Mouse (Mus musculus) ES-E14 (cell line): ENCODE data around the gene Slit2. TPM values are rescaled to one million over a fixed set of nuclear protein-coding genes. Genes with fewer than 3 reads are reported as not detected.

Experiments used
- DNase-seq: peaks from one replicate; pipeline ENCODE4 v3.0.0-alpha.2; 2013; ENCODE audit warnings: low read depth, low spot score
- H3K27ac ChIP-seq: 2 replicates; pipeline ENCODE4 v1.5.1; 2012; ENCODE audit warnings: low read depth, mild to moderate bottlenecking, low read length, moderate library complexity, mixed read lengths; ENCODE audit not compliant: poor library complexity, insufficient read depth, severe bottlenecking
- H3K36me3 ChIP-seq: 2 replicates; pipeline ENCODE4 v1.6.1; 2012; ENCODE audit warnings: mild to moderate bottlenecking, low read length, moderate library complexity, mixed read lengths; ENCODE audit not compliant: control insufficient read depth, poor library complexity, insufficient read depth, severe bottlenecking
- H3K4me1 ChIP-seq, 2 experiments: fragments of 150-350 bp in 1 of 2; sonication (generic) in 1 of 2; 2 replicates each; pipeline ENCODE4 v1.6.1; 2012; ENCODE audit warnings: low read length in 2 of 2, mild to moderate bottlenecking in 1 of 2, mixed read lengths in 1 of 2; ENCODE audit not compliant: control insufficient read depth in 2 of 2, insufficient read depth in 2 of 2, poor library complexity in 1 of 2
- H3K4me3 ChIP-seq, 2 experiments: fragments of 150-350 bp in 1 of 2; sonication (generic) in 1 of 2; 2 replicates each; pipeline ENCODE4 v1.5.1; 2012; ENCODE audit warnings: low read length in 2 of 2, low read depth in 1 of 2, mild to moderate bottlenecking in 1 of 2, mixed read lengths in 1 of 2; ENCODE audit not compliant: insufficient read depth in 1 of 2, poor library complexity in 1 of 2, severe bottlenecking in 1 of 2
- H3K9ac ChIP-seq: 2 replicates; pipeline ENCODE4 v1.6.1; 2012; ENCODE audit warnings: low read depth, mild to moderate bottlenecking, low read length, mixed read lengths; ENCODE audit not compliant: poor library complexity, insufficient read depth, severe bottlenecking
- H3K9me3 ChIP-seq: fragments of 150-350 bp; sonication (generic); 2 replicates; pipeline ENCODE4 v1.6.1; 2012; ENCODE audit warnings: low read depth, mild to moderate bottlenecking, low read length; ENCODE audit not compliant: control insufficient read depth, insufficient read depth
- CHD2 ChIP-seq: IDR thresholded peaks from 2 replicates; pipeline ENCODE4 v1.6.1; 2014; ENCODE audit warnings: mild to moderate bottlenecking, low read depth, low read length, inconsistent platforms
- HCFC1 ChIP-seq: IDR thresholded peaks from 2 replicates; pipeline ENCODE4 v1.6.1; 2012; ENCODE audit warnings: low read length, inconsistent platforms, borderline replicate concordance; ENCODE audit not compliant: insufficient read depth
- MAFK ChIP-seq: IDR thresholded peaks from 2 replicates; pipeline ENCODE4 v1.6.1; 2014; ENCODE audit warnings: mild to moderate bottlenecking, low read depth, low read length, inconsistent platforms; ENCODE audit not compliant: insufficient read depth
- ZC3H11A ChIP-seq: IDR thresholded peaks from 2 replicates; pipeline ENCODE4 v1.6.1; 2012; ENCODE audit warnings: low read depth, mild to moderate bottlenecking, inconsistent platforms, low read length, borderline replicate concordance
- ZNF384 ChIP-seq: IDR thresholded peaks from 2 replicates; pipeline ENCODE4 v1.6.1; 2012; ENCODE audit warnings: low read depth, low read length, inconsistent platforms
- in situ Hi-C, 2 experiments: fragments of 600-800 bp; cut with MboI; formaldehyde crosslinking; loops; one replicate each; pipeline ENCODE4 v1.15.1; 2025; ENCODE audit warnings: low sequenced_read_pairs in 2 of 2, inconsistent platforms in 1 of 2; ENCODE audit not compliant: unreplicated experiment in 2 of 2
- total RNA-seq: library from RNA; depleted of rRNA; stranded (reverse); fragments of 300-350 nt; gene quantifications from 2 replicates; pipeline ENCODE4 v1.2.3, GENCODE M21; 2012

Gene Slit2
- total RNA-seq, 1 experiment, result 4.6 TPM

GRCm38 (mm10) chr5:47979371-47979770 is 3.6 kb upstream of the Slit2 start:
- DNase-seq, result no peak
- H3K9me3 ChIP-seq, result no peaks in the 10 kb centered on the region

GRCm38 (mm10) chr5:47980459-47980858 is 2.5 kb upstream of the Slit2 start:
- no peaks in the 10 kb centered on the region for H3K4me1 ChIP-seq
- H3K9ac ChIP-seq, result no peak overlapping the region
- H3K9me3 ChIP-seq, result no peaks in the 10 kb centered on the region
- in situ Hi-C loops, result no loop called here
- TF ChIP-seq MAFK (no peak), ZNF384 (no peak), ZC3H11A (no peak), CHD2 (no peak), HCFC1 (no peak)
- no peak overlapping the region for H3K27ac ChIP-seq
- H3K36me3 ChIP-seq, result no peaks in the 10 kb centered on the region
- H3K4me3 ChIP-seq, result no peak overlapping the region
- DNase-seq, result no peak

More at GRCm38 (mm10) chr5:47979371-47979770, 3.6 kb upstream of the Slit2 start:
- Histone ChIP-seq H3K9ac (no peak overlapping the region), H3K27ac (no peak overlapping the region), H3K36me3 (no peaks in the 10 kb centered on the region), H3K4me1 (no peaks in the 10 kb centered on the region), H3K4me3 (no peak overlapping the region)
- in situ Hi-C loops, result no loop called here
- TF ChIP-seq MAFK (no peak), CHD2 (no peak), ZNF384 (no peak), ZC3H11A (no peak), HCFC1 (no peak)

DNA sequence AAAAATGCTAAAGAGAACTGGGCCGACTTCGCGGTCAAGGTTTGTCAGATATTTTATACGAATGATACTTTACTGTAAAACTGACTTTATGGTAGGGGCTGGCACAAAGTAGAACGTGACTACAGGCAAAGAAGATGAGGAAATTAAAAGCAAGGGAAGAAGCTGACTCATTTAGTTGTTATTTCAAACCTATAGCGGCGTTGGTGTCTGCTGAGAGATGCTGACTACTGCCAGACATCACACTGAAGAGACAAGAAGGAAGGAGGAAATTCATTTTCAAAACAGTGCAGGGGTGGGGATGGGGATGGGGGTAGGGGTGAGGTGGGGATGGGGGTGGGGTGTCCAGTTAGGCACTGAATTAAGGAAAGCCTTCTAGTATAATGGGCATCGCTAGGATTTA is 987 bp upstream of the Slit2 start:
- in situ Hi-C loops, result no loop called here
- TF ChIP-seq MAFK, result no peak
- TF ChIP-seq ZC3H11A, result no peak
- no peak for TF ChIP-seq CHD2
- no peak for TF ChIP-seq HCFC1
- TF ChIP-seq ZNF384, result no peak
- no peak overlapping the region for H3K27ac ChIP-seq
- no peak for DNase-seq
- no peak overlapping the region for H3K4me3 ChIP-seq
- 0 out of 4 replicates have a peak, but pooled peaks cover 0 to 3% of the 10 kb centered on the region in 2 experiments for H3K4me1 ChIP-seq
- no peaks in the 10 kb centered on the region for H3K9me3 ChIP-seq
- H3K36me3 ChIP-seq, result no peaks in the 10 kb centered on the region
- H3K9ac ChIP-seq, result no peak overlapping the region

DNA sequence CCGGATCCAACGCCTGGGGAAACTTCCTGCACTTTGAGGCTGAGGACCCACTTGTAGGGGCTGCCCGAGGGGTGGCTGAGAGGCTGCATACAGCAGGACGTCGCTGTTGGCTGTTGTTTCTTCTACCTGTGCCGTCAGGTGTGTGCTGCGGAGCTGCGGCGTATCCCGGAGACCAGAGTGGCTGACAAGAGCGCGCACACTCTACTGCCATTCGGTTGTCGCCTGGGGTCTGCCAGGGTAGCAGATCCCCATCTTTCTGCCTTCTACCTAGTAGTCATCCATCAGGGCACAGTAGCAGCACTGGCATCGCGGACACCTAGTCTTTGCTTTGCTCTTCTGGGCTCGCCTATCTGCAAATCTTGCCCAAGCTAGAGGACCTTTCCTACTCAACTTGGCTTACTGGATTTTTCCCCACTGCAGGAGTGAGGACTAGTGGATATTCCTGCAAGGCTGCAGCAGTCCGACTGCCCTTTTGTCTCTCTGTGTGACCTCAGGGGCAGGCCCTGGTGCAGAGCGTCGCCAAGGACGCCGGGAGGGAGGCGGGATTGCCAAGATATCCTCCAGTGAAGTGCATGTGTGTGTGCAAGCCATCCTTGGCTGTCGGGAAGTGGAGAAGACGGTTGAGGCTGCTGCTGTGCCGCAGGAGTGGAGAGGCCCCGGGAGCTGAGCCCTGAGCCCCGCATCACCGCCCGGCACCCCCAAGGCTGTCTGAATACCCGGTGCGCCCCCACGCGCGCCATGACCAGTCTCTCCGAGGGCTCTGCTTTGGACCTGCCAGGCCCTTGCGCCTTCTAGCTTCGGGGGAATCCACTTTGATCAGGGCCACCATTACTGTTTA is 1.0 kb downstream of the Slit2 start:
- no peak for DNase-seq
- H3K27ac ChIP-seq, result no peak overlapping the region

More for the DNA sequence above, 1.0 kb downstream of the Slit2 start:
- in situ Hi-C loops, result no loop called here
- TF ChIP-seq CHD2 (no peak), MAFK (no peak), ZC3H11A (no peak), HCFC1 (no peak), ZNF384 (no peak)
- Histone ChIP-seq H3K9me3 (no peaks in the 10 kb centered on the region), H3K9ac (peak overlapping the region; percentile 2; the same call in 1 of the 2 replicates), H3K4me3 (peak overlapping the region; percentile 74 to 85), H3K4me1 (0 out of 4 replicates have a peak, but pooled peaks cover 0 to 3% of the 10 kb centered on the region in 2 experiments), H3K36me3 (no peaks in the 10 kb centered on the region)
